Mouse (Mus musculus) gastrocnemius, postnatal 36 days (tissue): ENCODE measurements around the gene Il17c. TPM values are rescaled to one million over a fixed set of nuclear protein-coding genes. Genes with fewer than 3 reads are reported as not detected.

ENCODE experiments used
- microRNA-seq, 2 experiments: library from miRNA; unstranded; fragments of <30 nt; microRNA quantifications; one replicate each; pipeline ENCODE4 v1.2.0; 2021
- total RNA-seq, 2 experiments: library from RNA; stranded (reverse); gene quantifications; 2 replicates each; pipeline ENCODE4 v1.2.3; 2021

The Il17c gene
- total RNA-seq, 2 experiments from 2014 or later, result not detected

Small RNA genes lying within 50 kb of the gene (microRNA-seq; reads per million reads assigned to microRNA genes)
- 0 reads per million in 2 experiments for gene Gm24366

Other genes with a start within 250 kb of the Il17c start
- 1 to 10 TPM; 5.6 to 8.9 TPM for gene Zfpm1, start 139.9 kb upstream of the Il17c start, total RNA-seq
- not detected for gene Trhr2, start 61.3 kb upstream of the Il17c start, total RNA-seq
- 10 to 100 TPM; 21.1 to 24.2 TPM for gene Zc3h18, start 45.4 kb upstream of the Il17c start, total RNA-seq
- 1 to 10 TPM; 7.5 to 7.7 TPM for gene Cyba, start 10.9 kb downstream of the Il17c start, total RNA-seq
- 1 to 10 TPM; 3.9 to 4.1 TPM for gene Mvd, start 21.4 kb downstream of the Il17c start, total RNA-seq
- gene Snai3, start 38.7 kb downstream of the Il17c start, total RNA-seq, result 10 to 100 TPM in 1 of 2 experiments, 1 to 10 TPM in 1; 6.8 to 13.3 TPM
- 10 to 100 TPM; 29.2 to 30.6 TPM for gene Rnf166, start 54.0 kb downstream of the Il17c start, total RNA-seq
- gene Ctu2, start 54.1 kb downstream of the Il17c start, total RNA-seq, result 1 to 10 TPM; 5.0 to 5.7 TPM
- 10 to 100 TPM; 14.3 to 15.9 TPM for gene Piezo1, start 129.3 kb downstream of the Il17c start, total RNA-seq
- gene Cdt1, start 146.0 kb downstream of the Il17c start, total RNA-seq, result 1 to 10 TPM in 1 of 2 experiments, under 1 TPM in 1; 0.76 to 1.2 TPM
- 10 to 100 TPM; 35.4 to 45.3 TPM for gene Aprt, start 154.9 kb downstream of the Il17c start, total RNA-seq
- gene Galns, start 189.4 kb downstream of the Il17c start, total RNA-seq, result 1 to 10 TPM; 1.3 to 1.6 TPM
- 10 to 100 TPM; 38.2 to 40.6 TPM for gene Trappc2l, start 189.6 kb downstream of the Il17c start, total RNA-seq
- gene Pabpn1l, start 200.7 kb downstream of the Il17c start, total RNA-seq, result not detected